Mouse (Mus musculus) heart, embryonic 11.5 days (tissue): ENCODE results near the gene Tbc1d2. TPM values are rescaled to one million over a fixed set of nuclear protein-coding genes. Genes with fewer than 3 reads are reported as not detected.
"Not testable (repeated sequence)": the region's sequence is repeated elsewhere in the genome, so short reads cannot be mapped to it uniquely, and the experiment has no call there.

Experiments
- ATAC-seq: fragments of 200-750 bp; cut with Nextera tagmentation; replicated peaks from 2 replicates; pipeline ENCODE4 v1.8.0; 2017; ENCODE audit warnings: moderate library complexity; ENCODE audit not compliant: insufficient number of reproducible peaks, low FRiP score, low TSS enrichment
- H3K27ac ChIP-seq: fragments of 300-500 bp; sonication (generic); 2 replicates; pipeline ENCODE4 v1.5.1; 2014; ENCODE audit warnings: mild to moderate bottlenecking, low read depth, low read length
- H3K27me3 ChIP-seq: fragments of 300-500 bp; sonication (generic); 2 replicates; pipeline ENCODE4 v1.6.1; 2014; ENCODE audit warnings: mild to moderate bottlenecking, low read length, mixed read lengths; ENCODE audit not compliant: control insufficient read depth, insufficient read depth
- H3K36me3 ChIP-seq: fragments of 300-500 bp; sonication (generic); 2 replicates; pipeline ENCODE4 v1.6.1; 2014; ENCODE audit warnings: mild to moderate bottlenecking, low read length, moderate library complexity, mixed read lengths; ENCODE audit not compliant: control insufficient read depth, insufficient read depth
- H3K4me1 ChIP-seq: fragments of 300-500 bp; sonication (generic); 2 replicates; pipeline ENCODE4 v1.6.1; 2014; ENCODE audit warnings: low read length; ENCODE audit not compliant: control insufficient read depth, insufficient read depth
- H3K4me2 ChIP-seq: fragments of 300-500 bp; sonication (generic); 2 replicates; pipeline ENCODE4 v1.6.1; 2014; ENCODE audit warnings: mild to moderate bottlenecking, moderate library complexity
- H3K4me3 ChIP-seq: fragments of 300-500 bp; sonication (generic); 2 replicates; pipeline ENCODE4 v1.5.1; 2014; ENCODE audit warnings: low read depth, low read length
- H3K9ac ChIP-seq: fragments of 300-500 bp; sonication (generic); 2 replicates; pipeline ENCODE4 v1.6.1; 2014; ENCODE audit warnings: mild to moderate bottlenecking, low read depth, low read length, moderate library complexity
- H3K9me3 ChIP-seq: fragments of 300-500 bp; sonication (generic); replicated peaks from 2 replicates; pipeline ENCODE4 v1.6.1; 2016; ENCODE audit warnings: low read length; ENCODE audit not compliant: control insufficient read depth
- WGBS: fragments of 180-500 bp; shearing (Covaris S2); extraction: QIAGEN DNeasy Blood & Tissue Kit; methylation state at CpG from one replicate; pipeline ENCODE4 v1.1.7; 2014; ENCODE audit not compliant: insufficient replicate concordance; 5-methylcytosine and 5-hydroxymethylcytosine counted together
- polyA plus RNA-seq: library from polyadenylated mRNA; unstranded; fragments of >200 nt; fragmentation: Nextera tagmentation; extraction: Ambion mirVana; gene quantifications from 2 replicates; pipeline ENCODE4 v1.2.1, GENCODE M21; 2014

Gene Tbc1d2
- polyA plus RNA-seq, 1 experiment from 2014 or later: 0.30 TPM

- H3K9me3 ChIP-seq: 0 out of 2 replicates have a peak, but pooled peaks cover 2% of the 10 kb centered on the region
- no peak overlapping the region for H3K4me2 ChIP-seq
- H3K4me3 ChIP-seq: no peak overlapping the region
- no peak overlapping the region for H3K9ac ChIP-seq
- WGBS: 58% methylated on average over 1 of the region's 1 CpGs
- ATAC-seq: no peak
- no peaks in the 10 kb centered on the region for H3K36me3 ChIP-seq
- no peak overlapping the region for H3K27ac ChIP-seq
- no peaks in the 10 kb centered on the region for H3K4me1 ChIP-seq
- no peaks in the 10 kb centered on the region for H3K27me3 ChIP-seq
These were observed 71.8 kb downstream of the Tbc1d2 start for GRCm38 (mm10) chr4:46578228-46578627.

GRCm38 (mm10) chr4:46575509-46576284, 74.3 kb downstream of the Tbc1d2 start:
- ATAC-seq, H3K27ac ChIP-seq, H3K9me3 ChIP-seq, H3K9ac ChIP-seq, H3K4me3 ChIP-seq, H3K4me1 ChIP-seq, H3K36me3 ChIP-seq, H3K4me2 ChIP-seq, H3K27me3 ChIP-seq: not testable (repeated sequence)
- WGBS: 81% methylated on average over 6 of the region's 10 CpGs

GRCm38 (mm10) chr4:46574841-46575240, 75.2 kb downstream of the Tbc1d2 start:
- Histone ChIP-seq H3K9me3 (no peaks in the 10 kb centered on the region), H3K27me3 (no peaks in the 10 kb centered on the region), H3K4me1 (no peaks in the 10 kb centered on the region), H3K9ac (no peak overlapping the region), H3K36me3 (no peaks in the 10 kb centered on the region), H3K4me2 (no peak overlapping the region), H3K4me3 (no peak overlapping the region), H3K27ac (no peak overlapping the region)
- WGBS: 57% methylated on average over 10 of the region's 12 CpGs
- ATAC-seq: no peak

GRCm38 (mm10) chr4:46574024-46574753, 75.8 kb downstream of the Tbc1d2 start:
- H3K9ac ChIP-seq: no peak overlapping the region
- no peak overlapping the region for H3K4me3 ChIP-seq
- H3K27ac ChIP-seq: no peak overlapping the region
- H3K4me2 ChIP-seq: no peak overlapping the region
- no peaks in the 10 kb centered on the region for H3K27me3 ChIP-seq
- no peaks in the 10 kb centered on the region for H3K9me3 ChIP-seq
- no peak for ATAC-seq
- 22% methylated on average over 9 of the region's 9 CpGs for WGBS
- no peaks in the 10 kb centered on the region for H3K36me3 ChIP-seq
- H3K4me1 ChIP-seq: no peaks in the 10 kb centered on the region

GRCm38 (mm10) chr4:46572616-46573015, 77.4 kb downstream of the Tbc1d2 start:
- Histone ChIP-seq H3K4me2 (no peak overlapping the region), H3K9me3 (no peaks in the 10 kb centered on the region), H3K4me3 (no peak overlapping the region), H3K36me3 (no peaks in the 10 kb centered on the region), H3K9ac (no peak overlapping the region), H3K27ac (no peak overlapping the region), H3K27me3 (no peaks in the 10 kb centered on the region), H3K4me1 (no peaks in the 10 kb centered on the region)
- ATAC-seq: no peak
- WGBS: 78% methylated on average over 4 of the region's 4 CpGs

- H3K4me1 ChIP-seq: no peaks in the 10 kb centered on the region
- H3K27me3 ChIP-seq: no peaks in the 10 kb centered on the region
- no peaks in the 10 kb centered on the region for H3K36me3 ChIP-seq
- H3K4me3 ChIP-seq: no peak overlapping the region
- ATAC-seq: no peak
- no peak overlapping the region for H3K27ac ChIP-seq
- no peak overlapping the region for H3K4me2 ChIP-seq
- no peaks in the 10 kb centered on the region for H3K9me3 ChIP-seq
- whole genome bisulfite sequencing: 86% methylated on average over 9 of the region's 9 CpGs
- H3K9ac ChIP-seq: no peak overlapping the region
These were observed 78.3 kb downstream of the Tbc1d2 start for GRCm38 (mm10) chr4:46571744-46572143.

GRCm38 (mm10) chr4:46569671-46570070, 80.3 kb downstream of the Tbc1d2 start:
- H3K9ac ChIP-seq: no peak overlapping the region
- 20% methylated on average over 5 of the region's 5 CpGs for WGBS
- no peaks in the 10 kb centered on the region for H3K4me1 ChIP-seq
- H3K9me3 ChIP-seq: no peaks in the 10 kb centered on the region
- no peak overlapping the region for H3K4me2 ChIP-seq
- H3K27ac ChIP-seq: no peak overlapping the region
- H3K36me3 ChIP-seq: no peaks in the 10 kb centered on the region
- H3K4me3 ChIP-seq: no peak overlapping the region
- no peaks in the 10 kb centered on the region for H3K27me3 ChIP-seq
- no peak for ATAC-seq

- no peak overlapping the region for H3K9ac ChIP-seq
- H3K27ac ChIP-seq: no peak overlapping the region
- no peak overlapping the region for H3K4me2 ChIP-seq
- no peak overlapping the region for H3K4me3 ChIP-seq
- H3K27me3 ChIP-seq: no peaks in the 10 kb centered on the region
- no peaks in the 10 kb centered on the region for H3K9me3 ChIP-seq
- no peaks in the 10 kb centered on the region for H3K4me1 ChIP-seq
- no peaks in the 10 kb centered on the region for H3K36me3 ChIP-seq
- 82% methylated on average over 8 of the region's 8 CpGs for WGBS
- no peak for ATAC-seq
These were observed 81.8 kb downstream of the Tbc1d2 start for GRCm38 (mm10) chr4:46568169-46568568.
